Mouse (Mus musculus): ENCODE data around the gene Plod2. TPM values are rescaled to one million over a fixed set of nuclear protein-coding genes. Genes with fewer than 3 reads are reported as not detected.

The Plod2 gene
- 0.42 to 1.0 TPM (median 0.89 TPM) in 4 replicates for total RNA-seq (2023; ENCODE audit: inconsistent age)

DNA sequence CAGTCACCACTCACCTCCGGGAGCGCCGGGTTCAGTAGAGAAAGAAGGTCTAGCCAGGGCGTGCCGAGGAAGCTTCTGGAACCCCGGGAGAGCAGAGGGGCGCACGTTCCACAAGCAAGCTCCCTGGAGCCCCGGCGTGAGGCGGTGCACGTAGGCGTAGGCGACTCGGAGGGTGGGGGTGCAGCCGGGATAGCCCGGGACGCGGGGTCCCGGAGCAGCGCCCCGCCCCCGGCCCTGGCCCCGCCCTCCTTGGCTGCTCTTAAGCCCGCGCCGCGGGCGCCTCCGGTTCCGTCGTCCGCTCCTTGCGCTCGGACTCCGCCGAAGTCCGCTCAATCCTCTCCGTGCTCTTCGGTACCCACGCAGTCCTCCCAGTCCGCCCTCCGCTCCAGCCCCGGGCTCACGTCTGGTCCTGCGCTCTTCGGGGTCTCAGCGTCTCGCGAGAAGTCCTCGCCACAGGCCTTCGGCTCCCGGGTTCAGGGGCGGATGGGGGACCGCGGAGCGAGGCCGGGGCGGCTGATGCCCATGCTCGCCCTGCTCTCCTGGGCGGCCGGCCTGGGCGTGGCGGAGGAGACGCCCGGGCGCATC, at the start of gene Plod2:
Gene Plod2 (plus strand): TSS at position 247 of the 585 bp plus-strand sequence.

Other genes starting within 250 kb of the Plod2 start
- gene 1700057G04Rik, start 232.8 kb upstream of the Plod2 start, total RNA-seq (2023; ENCODE audit: inconsistent age): not detected in 4 replicates
- 0.27 TPM in 2 of 4 replicates, not detected in the others for gene Plscr4, start 84.8 kb upstream of the Plod2 start, total RNA-seq (2023; ENCODE audit: inconsistent age)

All from B cell, adult (primary cell).